Mouse (Mus musculus) kidney, adult 2 months (tissue): ENCODE data around the gene Gm4763. TPM values are rescaled to one million over a fixed set of nuclear protein-coding genes. Genes with fewer than 3 reads are reported as not detected.
"Not testable (repeated sequence)": the region's sequence is repeated elsewhere in the genome, so short reads cannot be mapped to it uniquely, and the experiment has no call there.

Source experiments
- DNase-seq: peaks from one replicate; pipeline ENCODE4 v3.0.0; 2021
- H3K27ac ChIP-seq: fragments of 200-500 bp; 2 replicates; pipeline ENCODE4 v1.5.1; 2012; ENCODE audit warnings: low read depth, low read length, control low read depth, inconsistent platforms; ENCODE audit not compliant: insufficient read depth
- H3K27me3 ChIP-seq: fragments of 200-500 bp; replicated peaks from 2 replicates; pipeline ENCODE4 v1.6.1; 2012; ENCODE audit warnings: mild to moderate bottlenecking, moderate library complexity, low read length, inconsistent platforms; ENCODE audit not compliant: control insufficient read depth, insufficient read depth
- H3K36me3 ChIP-seq: fragments of 200-500 bp; 2 replicates; pipeline ENCODE4 v1.6.1; 2012; ENCODE audit warnings: mild to moderate bottlenecking, moderate library complexity, low read length, inconsistent platforms; ENCODE audit not compliant: control insufficient read depth, insufficient read depth
- H3K4me1 ChIP-seq: fragments of 200-500 bp; 2 replicates; pipeline ENCODE4 v1.6.1; 2011; ENCODE audit warnings: low read length; ENCODE audit not compliant: control insufficient read depth, insufficient read depth
- H3K4me3 ChIP-seq: fragments of 200-500 bp; 2 replicates; pipeline ENCODE4 v1.5.1; 2011; ENCODE audit warnings: mild to moderate bottlenecking, low read depth, low read length, control low read depth; ENCODE audit not compliant: insufficient read depth
- CTCF ChIP-seq: fragments of 200-500 bp; conservative IDR thresholded peaks from 2 replicates; pipeline ENCODE4 v1.5.1; 2011; ENCODE audit warnings: low read depth, mild to moderate bottlenecking, control low read depth, low read length, moderate library complexity, mixed read lengths; ENCODE audit not compliant: insufficient read depth, insufficient read length
- POLR2A ChIP-seq: fragments of 200-500 bp; IDR thresholded peaks from one replicate; pipeline ENCODE4 v1.6.1; 2011; ENCODE audit warnings: low read depth, low read length, control low read depth
- WGBS: fragments of 180-500 bp; shearing (Covaris S2); methylation state at CpG from one replicate; pipeline ENCODE4 v1.1.7; 2018; 5-methylcytosine and 5-hydroxymethylcytosine counted together
- polyA plus RNA-seq: library from polyadenylated mRNA; depleted of rRNA; stranded (reverse); fragments of >200 nt; gene quantifications from 2 replicates; pipeline ENCODE4 v1.2.3, GENCODE M21; 2012

Gm4763 gene
- polyA plus RNA-seq, 1 experiment, result not detected

GRCm38 (mm10) chr7:24753476-24753875 is 26.8 kb upstream of the Gm4763 start:
- DNase-seq, result no peak
- Histone ChIP-seq H3K27ac (no peak overlapping the region), H3K27me3 (no peaks in the 10 kb centered on the region), H3K4me1 (no peaks in the 10 kb centered on the region), H3K4me3 (no peak overlapping the region), H3K36me3 (no peaks in the 10 kb centered on the region)
- TF ChIP-seq CTCF (no peak), POLR2A (no peak)
- 72% methylated on average over 5 of the region's 5 CpGs for WGBS

- H3K4me1 ChIP-seq, result no peaks in the 10 kb centered on the region
These were observed 24.9 kb upstream of the Gm4763 start for GRCm38 (mm10) chr7:24751610-24752009.

GRCm38 (mm10) chr7:24750695-24751094 is 24.0 kb upstream of the Gm4763 start:
- H3K4me1 ChIP-seq, result no peaks in the 10 kb centered on the region
- no peaks in the 10 kb centered on the region for H3K36me3 ChIP-seq
- WGBS, result 34% methylated on average over 4 of the region's 4 CpGs
- no peaks in the 10 kb centered on the region for H3K27me3 ChIP-seq
- H3K4me3 ChIP-seq, result no peak overlapping the region
- TF ChIP-seq CTCF (no peak), POLR2A (no peak)
- no peak overlapping the region for H3K27ac ChIP-seq
- DNase-seq, result no peak

More at GRCm38 (mm10) chr7:24751610-24752009, 24.9 kb upstream of the Gm4763 start:
- H3K36me3 ChIP-seq, result no peaks in the 10 kb centered on the region
- H3K27me3 ChIP-seq, result no peaks in the 10 kb centered on the region
- DNase-seq, result no peak
- TF ChIP-seq POLR2A, result no peak
- no peak for TF ChIP-seq CTCF
- no peak overlapping the region for H3K27ac ChIP-seq
- WGBS, result 31% methylated on average over 2 of the region's 2 CpGs
- no peak overlapping the region for H3K4me3 ChIP-seq

- Histone ChIP-seq H3K36me3 (no peaks in the 10 kb centered on the region), H3K4me1 (no peaks in the 10 kb centered on the region), H3K27me3 (no peaks in the 10 kb centered on the region), H3K4me3 (no peak overlapping the region), H3K27ac (no peak overlapping the region)
- peak; percentile 17 for DNase-seq
- 15% methylated on average over 17 of the region's 17 CpGs for WGBS
- TF ChIP-seq POLR2A (no peak), CTCF (no peak)
These were observed 9.4 kb upstream of the Gm4763 start for GRCm38 (mm10) chr7:24735970-24736670.

- Histone ChIP-seq H3K27ac (no peak overlapping the region), H3K4me1 (no peaks in the 10 kb centered on the region), H3K4me3 (no peak overlapping the region), H3K27me3 (no peaks in the 10 kb centered on the region), H3K36me3 (no peaks in the 10 kb centered on the region)
- DNase-seq, result no peak
- TF ChIP-seq POLR2A (no peak), CTCF (no peak)
- 67% methylated on average over 6 of the region's 6 CpGs for WGBS
These were observed 11.7 kb downstream of the Gm4763 start for GRCm38 (mm10) chr7:24715039-24715438.

- Histone ChIP-seq H3K4me3 (no peak within 1 kb of the TSS), H3K4me1 (no peaks in the 10 kb centered on the region), H3K27ac (no peak within 1 kb of the TSS), H3K36me3 (no peaks in the 10 kb centered on the region), H3K27me3 (no peaks in the 10 kb centered on the region)
- no peak for DNase-seq
- WGBS, result 88% methylated on average over 14 of the region's 14 CpGs
- TF ChIP-seq CTCF (no peak), POLR2A (no peak)
These were observed 17.8 kb downstream of the Gm4763 start, which contains the start of gene BC049730 for GRCm38 (mm10) chr7:24708832-24709292. Gene BC049730 (plus strand): TSS chr7:24709242.

GRCm38 (mm10) chr7:24702841-24703240 is 23.9 kb downstream of the Gm4763 start:
- not testable (repeated sequence) for H3K4me3 ChIP-seq, H3K27me3 ChIP-seq, DNase-seq, H3K27ac ChIP-seq, H3K4me1 ChIP-seq, H3K36me3 ChIP-seq
- WGBS, result 76% methylated on average over 9 of the region's 9 CpGs

- H3K4me3 ChIP-seq, H3K27me3 ChIP-seq, H3K4me1 ChIP-seq, H3K27ac ChIP-seq, H3K36me3 ChIP-seq, DNase-seq: not testable (repeated sequence)
- WGBS, result 89% methylated on average over 4 of the region's 4 CpGs
These were observed 28.8 kb downstream of the Gm4763 start for GRCm38 (mm10) chr7:24697891-24698290.

GRCm38 (mm10) chr7:24692693-24693092 is 34.0 kb downstream of the Gm4763 start:
- 68% methylated on average over 3 of the region's 3 CpGs for WGBS

GRCm38 (mm10) chr7:24687519-24687918 is 39.2 kb downstream of the Gm4763 start:
- WGBS, result 89% methylated on average over 10 of the region's 10 CpGs

More at GRCm38 (mm10) chr7:24692693-24693092, 34.0 kb downstream of the Gm4763 start:
- not testable (repeated sequence) for H3K27me3 ChIP-seq, H3K4me3 ChIP-seq, H3K4me1 ChIP-seq, DNase-seq, H3K27ac ChIP-seq, H3K36me3 ChIP-seq

More at GRCm38 (mm10) chr7:24687519-24687918, 39.2 kb downstream of the Gm4763 start:
- not testable (repeated sequence) for H3K36me3 ChIP-seq, H3K27me3 ChIP-seq, H3K4me3 ChIP-seq, H3K4me1 ChIP-seq, H3K27ac ChIP-seq, DNase-seq
